In the genomic region with DNA sequence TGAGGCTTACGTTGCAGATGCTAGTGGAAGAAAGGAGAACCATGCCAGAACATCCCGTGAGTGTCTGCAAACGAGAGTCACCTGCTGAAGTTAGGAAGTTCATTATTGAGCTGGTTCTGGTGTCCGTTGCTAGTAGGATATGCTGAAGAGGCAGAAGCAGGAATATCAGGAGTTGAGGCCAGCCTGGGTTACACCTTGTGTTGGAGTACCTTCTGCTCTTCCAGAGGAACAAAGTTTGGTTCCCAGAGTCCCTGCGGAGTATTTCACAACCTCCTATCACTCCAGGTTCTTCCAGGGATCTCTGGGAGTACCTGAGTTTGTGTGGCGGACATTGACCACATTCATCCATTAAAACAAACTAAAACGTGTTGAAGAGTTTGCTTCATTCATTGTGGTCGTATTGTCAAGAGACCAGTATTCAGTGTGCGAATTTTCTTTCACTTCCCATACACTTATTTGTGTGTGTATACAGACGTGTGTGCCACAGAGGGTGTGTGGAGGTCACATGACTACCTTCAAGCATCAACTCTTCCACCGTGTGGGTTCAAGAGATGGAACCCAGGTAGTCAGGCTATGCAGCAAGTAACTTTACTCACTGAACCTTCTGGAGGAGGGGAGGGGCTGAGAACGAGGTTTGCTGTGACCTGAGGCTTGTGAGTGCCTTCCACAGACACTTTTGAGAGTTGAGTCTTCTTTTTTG, we compare ENCODE assay signal across 8 mouse cellular contexts. TPM values are rescaled to one million over a fixed set of nuclear protein-coding genes. Genes with fewer than 3 reads are reported as not detected.
DNase-seq lines count a peak whose midpoint lies in the region; ATAC-seq and TF ChIP-seq lines count a peak whose summit lies in the region.

No protein-coding gene starts in this region.

- H3K4me2 ChIP-seq in hindbrain, embryonic 15.5 days = peak overlapping the region; percentile 87
- H3K4me2 ChIP-seq in midbrain, embryonic 14.5 days (ENCODE audit: low read length) = peak overlapping the region; percentile 94

- no peak for DNase-seq in kidney, adult 2 months
- DNase-seq in kidney, postnatal 4 days = no peak
- DNase-seq in midbrain, embryonic 14.5 days = no peak
- no peak for DNase-seq in adrenal gland, adult 8-10 months

- H3K27ac ChIP-seq in kidney, adult 2 months (ENCODE audit: insufficient read depth, low read depth, low read length) = peak overlapping the region; percentile 50
- H3K27ac ChIP-seq in bone marrow, adult 2 months (ENCODE audit: control insufficient read depth, insufficient read depth, low read depth, low read length, poor library complexity) = peak overlapping the region; percentile 81
- peak overlapping the region; percentile 80 for H3K27ac ChIP-seq in hindbrain, embryonic 15.5 days (replicated peaks)
- peak overlapping the region; percentile 68; the same call in 1 of the 2 replicates for H3K27ac ChIP-seq in midbrain, embryonic 14.5 days (replicated peaks; ENCODE audit: low read depth, low read length)

- H3K9me3 ChIP-seq in hindbrain, embryonic 15.5 days = no peaks in the 10 kb centered on the region
- H3K9me3 ChIP-seq in midbrain, embryonic 14.5 days (ENCODE audit: control insufficient read depth, low read length) = no peaks in the 10 kb centered on the region

- ATAC-seq in hindbrain, embryonic 15.5 days (ENCODE audit: low FRiP score, low read depth) = no peak
- no peak for ATAC-seq in midbrain, embryonic 14.5 days (ENCODE audit: low FRiP score, low TSS enrichment)
- ATAC-seq in monocyte, adult 5-6 weeks (replicated peaks; ENCODE audit: insufficient number of reproducible peaks, low FRiP score, low TSS enrichment, poor library complexity, severe bottlenecking) = no peak
- ATAC-seq in frontal cortex, adult (ENCODE audit: low TSS enrichment) = no peak; the same call in 1 of the 2 replicates

- no peak for TF ChIP-seq POLR2A in kidney, adult 2 months (IDR thresholded peaks at IDR 0.05; ENCODE audit: low read depth, low read length)
- no peak for TF ChIP-seq POLR2A in bone marrow, adult 2 months (IDR thresholded peaks at IDR 0.05; ENCODE audit: borderline replicate concordance, control insufficient read depth, low read depth, low read length)

- peak overlapping the region; percentile 75 for H3K4me3 ChIP-seq in kidney, adult 2 months (ENCODE audit: insufficient read depth, low read depth, low read length)
- peak overlapping the region; percentile 97 for H3K4me3 ChIP-seq in bone marrow, adult 2 months (replicated peaks; ENCODE audit: control insufficient read depth, low read depth, low read length)
- peak overlapping the region; percentile 75 for H3K4me3 ChIP-seq in hindbrain, embryonic 15.5 days
- H3K4me3 ChIP-seq in midbrain, embryonic 14.5 days (replicated peaks; ENCODE audit: low read depth, low read length) = peak overlapping the region; percentile 66

- no peak for TF ChIP-seq CTCF in kidney, adult 2 months (conservative IDR thresholded peaks at IDR 0.05; ENCODE audit: insufficient read depth, insufficient read length, low read depth, low read length)
- TF ChIP-seq CTCF in bone marrow, adult 2 months (IDR thresholded peaks at IDR 0.05; ENCODE audit: control insufficient read depth, insufficient read depth, low read length) = no peak

- H3K27me3 ChIP-seq in kidney, adult 2 months (replicated peaks; ENCODE audit: control insufficient read depth, insufficient read depth, low read length) = no peaks in the 10 kb centered on the region
- no peaks in the 10 kb centered on the region for H3K27me3 ChIP-seq in hindbrain, embryonic 15.5 days
- no peaks in the 10 kb centered on the region for H3K27me3 ChIP-seq in midbrain, embryonic 14.5 days (ENCODE audit: control insufficient read depth, insufficient read depth, low read length)

- WGBS in kidney, adult 2 months = 44% methylated on average over 12 of the region's 12 CpGs
- WGBS in bone marrow, adult 2 months = 30% methylated on average over 12 of the region's 12 CpGs
- 58% methylated on average over 12 of the region's 12 CpGs for WGBS in hindbrain, embryonic 15.5 days
- 52% methylated on average over 12 of the region's 12 CpGs for WGBS in midbrain, embryonic 14.5 days

- H3K9ac ChIP-seq in hindbrain, embryonic 15.5 days = peak overlapping the region; percentile 76
- peak overlapping the region; percentile 77 for H3K9ac ChIP-seq in midbrain, embryonic 14.5 days (replicated peaks; ENCODE audit: low read length)

- no peaks in the 10 kb centered on the region for H3K36me3 ChIP-seq in kidney, adult 2 months (ENCODE audit: control insufficient read depth, insufficient read depth, low read length)
- H3K36me3 ChIP-seq in hindbrain, embryonic 15.5 days = peaks cover 32% of the 10 kb centered on the region
- H3K36me3 ChIP-seq in midbrain, embryonic 14.5 days (ENCODE audit: control insufficient read depth, insufficient read depth, low read length) = peaks cover 31% of the 10 kb centered on the region

- H3K4me1 ChIP-seq in kidney, adult 2 months (ENCODE audit: control insufficient read depth, insufficient read depth, low read length) = no peaks in the 10 kb centered on the region; the same call in 1 of the 2 replicates
- H3K4me1 ChIP-seq in bone marrow, adult 2 months (ENCODE audit: control insufficient read depth, insufficient read depth, low read length) = peaks cover 4% of the 10 kb centered on the region
- H3K4me1 ChIP-seq in hindbrain, embryonic 15.5 days (replicated peaks) = peaks cover 29% of the 10 kb centered on the region
- peaks cover 11% of the 10 kb centered on the region for H3K4me1 ChIP-seq in midbrain, embryonic 14.5 days (ENCODE audit: control insufficient read depth, insufficient read depth, low read length)

RNA-seq across cellular contexts. Expression of gene Rpl14, which starts 6.6 kb away (rescaled TPM):
- polyA plus RNA-seq in kidney, adult 2 months (2012; rRNA removed) = 389 and 411 TPM in 2 replicates
- 844 and 1,026 TPM in 2 replicates for polyA plus RNA-seq in bone marrow, adult 2 months (2011; ENCODE audit: insufficient read depth, insufficient read length, low replicate concordance, missing spikeins)
- 408 and 422 TPM in 2 replicates for polyA plus RNA-seq in hindbrain, embryonic 15.5 days (2015; fragmentation: Nextera tagmentation; extraction: Ambion mirVana)
- polyA plus RNA-seq in midbrain, embryonic 14.5 days (2014; fragmentation: Nextera tagmentation; extraction: Ambion mirVana) = 523 and 525 TPM in 2 replicates
- 831 to 988 TPM (median 903 TPM) in 3 replicates for total RNA-seq in monocyte, adult 5-6 weeks (2017)
- total RNA-seq in adrenal gland, adult 8-10 months (2022) = 100 to 1,000 TPM; 496 to 577 (median 521) TPM

RNA-seq across cellular contexts. Expression of gene Entpd3, which starts 38.2 kb away (rescaled TPM):
- 0.53 and 0.64 TPM in 2 replicates for polyA plus RNA-seq in kidney, adult 2 months (2012; rRNA removed)
- 0.56 TPM in 1 of 2 replicates, not detected in the other for polyA plus RNA-seq in bone marrow, adult 2 months (2011; ENCODE audit: insufficient read depth, insufficient read length, low replicate concordance, missing spikeins)
- 3.2 and 4.1 TPM in 2 replicates for polyA plus RNA-seq in hindbrain, embryonic 15.5 days (2015; fragmentation: Nextera tagmentation; extraction: Ambion mirVana)
- polyA plus RNA-seq in midbrain, embryonic 14.5 days (2014; fragmentation: Nextera tagmentation; extraction: Ambion mirVana) = 2.5 and 3.1 TPM in 2 replicates
- not detected in 3 replicates for total RNA-seq in monocyte, adult 5-6 weeks (2017)
- 1 to 10 TPM in 2 of 4 experiments, under 1 TPM in 2; 0.15 to 4.7 (median 1.6) TPM for total RNA-seq in adrenal gland, adult 8-10 months (2022)
